Mouse (Mus musculus) Muller cell, postnatal 12 days (primary cell): ENCODE results near the gene Cyp2u1.

ENCODE experiments used
- DNase-seq: peaks from one replicate; pipeline ENCODE4 v3.0.0-alpha.2; 2015; ENCODE audit errors: inconsistent ontology term

The Cyp2u1 gene

DNA sequence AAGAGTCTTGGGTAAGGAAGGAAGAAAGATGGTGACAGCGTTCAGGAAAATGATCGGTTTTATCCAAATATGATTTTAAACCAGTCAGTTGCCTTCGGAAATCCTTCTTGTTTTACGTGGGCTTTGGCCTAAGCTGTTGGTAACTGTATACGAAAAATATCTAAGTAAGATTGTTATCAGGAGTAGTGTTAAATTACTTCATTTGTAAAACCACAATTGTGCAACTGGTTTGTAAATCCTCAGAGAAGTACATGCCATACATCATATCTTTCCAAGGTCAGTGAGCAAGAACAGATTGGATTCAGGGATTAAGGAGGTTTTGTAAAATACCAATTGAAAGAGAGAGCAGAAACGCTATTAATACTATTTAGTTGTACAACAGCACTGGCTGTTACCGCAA lies 3.2 kb upstream of the Cyp2u1 start:
- DNase-seq: no peak

DNA sequence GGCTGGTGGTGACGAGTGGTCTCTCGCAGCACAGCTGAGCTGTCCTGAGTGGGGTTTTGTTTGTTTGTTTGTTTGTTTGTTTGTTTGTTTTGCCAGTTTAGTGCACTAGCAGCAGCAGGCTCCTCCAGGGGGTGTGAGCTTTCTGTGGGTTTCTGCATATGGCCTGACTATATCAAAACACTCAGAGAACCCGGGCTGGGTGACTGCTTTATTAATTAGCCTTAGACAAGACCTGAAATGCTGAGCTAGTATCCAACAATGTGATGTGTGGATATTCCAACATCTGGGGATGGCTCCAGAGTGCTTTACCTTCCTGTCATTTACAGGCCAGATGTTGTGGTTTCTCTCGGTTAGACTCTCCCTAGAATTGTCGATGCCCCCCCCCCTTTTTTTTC lies 290 bp upstream of the Cyp2u1 start:
- no peak for DNase-seq

DNA sequence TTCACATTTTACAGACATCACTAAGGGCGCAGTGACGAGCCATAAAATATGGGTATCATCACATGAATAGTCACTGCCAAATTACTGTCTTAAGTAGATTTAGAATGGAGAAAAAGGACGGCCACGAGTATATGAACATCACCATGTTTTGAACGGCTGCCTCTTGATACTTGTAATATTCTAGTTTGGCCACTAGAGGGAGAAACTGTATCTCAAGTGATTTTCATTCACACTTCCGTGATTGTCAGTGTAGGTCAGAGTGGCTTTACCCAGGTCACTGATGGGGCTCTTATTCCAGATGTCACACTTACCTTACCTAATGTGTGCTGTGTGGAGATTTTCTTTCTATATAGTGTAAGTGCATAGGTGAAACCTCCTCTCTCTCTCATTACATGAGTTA lies 3.1 kb downstream of the Cyp2u1 start:
- peak; percentile 40 for DNase-seq

DNA sequence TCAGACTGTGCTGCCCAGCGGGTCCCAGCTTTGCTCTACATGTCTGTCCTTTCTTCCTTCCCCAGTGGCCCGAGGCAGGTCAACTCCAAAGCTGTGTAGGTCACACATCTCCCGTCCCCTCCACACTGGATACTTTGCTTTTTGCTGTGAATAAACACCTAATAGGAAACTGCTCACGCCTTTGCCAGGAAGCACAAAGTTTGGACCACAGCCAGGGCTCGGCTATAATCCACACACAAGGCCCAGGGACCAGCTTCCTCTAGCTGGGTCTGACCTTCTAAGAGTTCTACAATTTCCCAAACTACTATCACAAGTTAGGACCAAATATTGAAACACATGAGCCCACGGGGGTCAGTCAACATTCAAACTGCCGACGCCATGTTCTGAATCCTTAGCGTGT lies 3.9 kb downstream of the Cyp2u1 start:
- no peak for DNase-seq

DNA sequence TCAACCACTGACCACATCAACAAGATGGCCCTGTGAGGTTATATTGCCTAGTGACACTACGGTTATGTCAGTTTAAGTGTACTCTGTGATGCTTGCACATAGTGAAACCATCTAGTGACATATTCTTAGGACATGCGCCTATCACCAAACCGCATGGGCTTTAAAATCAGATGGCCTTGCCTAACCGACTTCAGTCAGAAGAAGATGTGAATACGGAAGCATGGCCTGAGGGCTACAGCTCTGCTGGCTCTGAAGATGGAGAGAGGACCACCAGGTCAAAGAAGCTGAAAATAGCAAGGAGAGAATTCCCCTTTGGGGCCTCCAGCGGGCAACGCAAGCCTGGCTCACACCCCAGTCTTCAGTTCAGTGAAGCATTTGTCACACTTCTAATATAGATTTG lies 6.1 kb downstream of the Cyp2u1 start:
- no peak for DNase-seq

DNA sequence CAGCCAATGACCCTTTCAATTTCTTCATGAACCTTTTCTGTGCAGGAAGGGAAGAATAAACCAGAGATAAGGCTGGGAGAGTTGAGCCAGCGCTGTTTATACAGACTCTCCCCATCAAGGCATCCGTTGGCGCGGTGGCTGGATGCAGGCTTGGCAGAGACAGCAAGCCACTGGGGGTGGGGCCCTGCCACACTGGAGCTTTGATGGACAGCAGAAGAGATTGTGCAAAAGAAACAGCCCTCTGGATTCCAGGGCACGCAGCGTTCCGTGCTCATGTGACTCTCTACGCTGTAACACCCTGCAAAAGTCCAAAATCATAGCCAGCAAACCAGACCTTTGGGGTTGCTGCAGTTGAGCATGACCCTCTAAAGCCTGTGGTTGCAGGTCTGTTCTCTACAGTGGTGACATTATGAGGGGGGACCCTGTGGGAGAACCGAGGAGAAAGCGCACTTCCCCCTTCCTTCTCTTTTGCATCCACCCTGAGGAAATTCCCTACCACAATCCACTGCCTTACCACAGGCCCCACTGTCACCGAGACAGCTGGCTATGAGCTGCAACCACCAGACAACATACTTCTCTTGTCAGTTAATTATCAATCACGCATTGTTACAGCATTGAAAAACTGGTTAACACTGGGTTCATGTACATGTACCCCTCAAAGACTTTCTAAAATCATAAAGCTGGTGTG lies 7.4 kb downstream of the Cyp2u1 start:
- no peak for DNase-seq

DNA sequence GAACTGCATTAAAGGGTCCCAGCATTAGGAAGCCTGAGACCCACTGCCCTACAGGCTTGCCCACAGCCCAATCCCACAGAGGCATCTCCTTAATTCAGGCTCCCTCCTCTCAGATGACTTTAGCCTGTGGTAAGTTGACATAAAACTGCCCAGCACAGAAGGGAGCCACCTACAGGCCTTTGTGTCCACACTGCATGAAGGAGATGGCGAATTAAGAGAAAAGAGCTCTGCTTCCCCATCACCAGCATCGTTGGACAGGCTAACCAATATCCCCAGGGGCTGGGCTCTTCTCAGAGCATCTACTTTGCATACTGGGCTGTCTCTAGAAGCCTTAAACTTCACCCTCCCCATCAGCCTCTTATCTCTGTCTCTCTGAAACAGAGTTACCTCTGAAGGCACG lies 8.5 kb downstream of the Cyp2u1 start:
- no peak for DNase-seq

DNA sequence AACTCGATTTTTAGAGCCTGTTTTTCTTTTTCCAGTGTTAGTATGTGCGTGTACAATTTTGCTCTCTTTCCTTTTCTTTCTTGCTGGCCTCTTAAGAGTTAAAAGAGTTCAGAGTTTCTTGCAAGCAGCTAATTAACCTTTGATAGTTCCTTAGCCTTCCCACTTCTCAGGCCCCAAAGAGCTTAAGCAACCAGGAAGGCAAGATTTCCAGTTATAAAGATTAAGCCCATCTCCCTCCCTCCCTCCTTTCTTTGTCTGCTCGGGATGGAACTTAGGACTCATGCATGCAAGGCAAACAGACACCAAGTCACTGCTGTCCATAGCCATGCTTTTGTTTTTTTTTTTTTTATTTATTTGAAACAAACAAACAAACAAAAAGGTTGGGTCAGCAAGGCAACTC lies 10.1 kb downstream of the Cyp2u1 start:
- no peak for DNase-seq

DNA sequence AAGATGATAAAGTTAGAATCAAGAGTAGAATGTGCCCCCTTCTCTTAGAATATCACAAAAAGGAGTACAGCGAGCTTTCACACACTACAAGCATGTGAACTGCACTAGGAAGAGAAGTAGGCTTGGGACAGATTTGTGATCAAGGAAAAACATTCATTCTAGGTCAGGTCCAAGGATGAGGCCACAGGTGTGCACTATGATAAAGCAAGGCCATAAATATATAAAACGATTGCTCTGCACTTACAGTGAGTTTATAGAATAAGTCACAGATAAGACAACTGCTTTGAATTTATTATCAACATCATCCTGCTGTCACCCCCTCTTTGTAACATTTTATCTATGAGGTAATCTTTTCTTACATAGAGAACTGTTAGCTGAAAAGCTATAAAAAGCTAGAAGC lies 10.7 kb downstream of the Cyp2u1 start:
- no peak for DNase-seq

DNA sequence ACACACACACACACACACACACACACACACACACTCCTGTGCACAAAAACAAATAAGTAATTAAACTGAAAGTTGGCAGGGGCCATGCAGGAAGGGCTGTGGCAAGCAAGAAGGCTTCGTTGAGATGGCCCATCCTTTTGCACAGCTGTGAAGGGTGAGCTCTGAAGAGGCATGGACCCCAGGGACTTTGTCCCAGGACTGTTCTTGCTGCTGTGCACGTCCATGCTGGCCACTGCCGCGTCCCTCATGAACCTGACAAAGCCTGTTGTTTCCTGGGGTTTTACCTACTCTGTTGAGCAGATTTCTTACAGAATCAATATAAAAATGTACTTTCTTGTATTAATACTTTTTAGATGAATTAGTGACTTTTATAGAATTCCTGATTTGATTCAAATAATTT lies 11.1 kb downstream of the Cyp2u1 start:
- DNase-seq: no peak

DNA sequence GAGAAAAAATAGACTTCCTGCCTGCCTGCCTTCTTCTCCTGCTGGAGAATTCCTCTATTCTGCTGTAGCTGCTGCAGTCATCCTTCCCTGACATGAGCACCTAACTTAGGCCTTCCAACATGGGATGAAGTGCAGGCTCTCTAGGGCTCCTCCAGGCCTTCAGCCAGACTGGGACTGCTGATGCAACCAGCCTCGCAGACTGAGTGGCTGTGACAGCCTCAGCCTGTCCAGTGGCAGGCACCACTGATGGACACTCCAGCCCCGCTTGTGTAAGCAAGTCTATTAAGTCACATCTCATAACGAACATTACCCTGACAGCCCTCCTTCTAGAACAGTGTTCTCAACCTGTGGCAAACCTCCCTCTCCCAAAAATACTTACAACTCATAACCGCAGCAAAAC lies 28.9 kb downstream of the Cyp2u1 start:
- no peak for DNase-seq

DNA sequence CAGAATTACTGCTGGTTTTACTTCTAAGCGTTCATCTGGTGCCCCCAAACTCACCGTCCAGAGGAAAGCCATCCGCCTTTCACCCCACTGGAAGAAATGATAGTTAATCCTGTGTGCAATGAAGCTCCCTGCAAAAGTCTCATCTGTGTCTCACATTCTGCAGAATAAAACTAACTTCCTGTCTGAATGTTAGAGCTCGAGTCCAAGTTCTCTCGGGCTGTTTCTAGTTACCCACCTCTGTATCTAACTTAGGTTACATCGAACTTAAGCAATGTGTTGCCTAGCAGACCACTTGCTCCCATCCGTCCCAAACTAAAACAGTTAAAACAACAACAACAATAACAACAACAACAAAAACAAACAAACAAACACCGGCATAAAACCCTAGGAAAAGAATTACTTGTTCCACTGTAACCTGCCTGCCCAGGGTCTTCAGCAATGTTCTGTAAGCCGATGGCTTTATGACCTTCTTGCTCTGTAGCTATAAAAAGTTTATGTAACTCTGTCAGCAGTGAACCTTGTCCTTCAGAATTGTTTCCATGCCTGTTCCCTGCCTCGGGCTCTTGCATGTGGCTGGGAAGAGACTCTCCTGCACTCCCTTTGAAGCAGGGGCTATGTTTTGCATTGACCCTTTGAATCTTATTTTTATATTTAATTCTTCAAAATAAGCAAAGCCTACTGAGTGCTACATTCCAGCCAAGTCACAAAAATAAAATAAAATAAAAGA lies 30.5 kb downstream of the Cyp2u1 start:
- DNase-seq: no peak

DNA sequence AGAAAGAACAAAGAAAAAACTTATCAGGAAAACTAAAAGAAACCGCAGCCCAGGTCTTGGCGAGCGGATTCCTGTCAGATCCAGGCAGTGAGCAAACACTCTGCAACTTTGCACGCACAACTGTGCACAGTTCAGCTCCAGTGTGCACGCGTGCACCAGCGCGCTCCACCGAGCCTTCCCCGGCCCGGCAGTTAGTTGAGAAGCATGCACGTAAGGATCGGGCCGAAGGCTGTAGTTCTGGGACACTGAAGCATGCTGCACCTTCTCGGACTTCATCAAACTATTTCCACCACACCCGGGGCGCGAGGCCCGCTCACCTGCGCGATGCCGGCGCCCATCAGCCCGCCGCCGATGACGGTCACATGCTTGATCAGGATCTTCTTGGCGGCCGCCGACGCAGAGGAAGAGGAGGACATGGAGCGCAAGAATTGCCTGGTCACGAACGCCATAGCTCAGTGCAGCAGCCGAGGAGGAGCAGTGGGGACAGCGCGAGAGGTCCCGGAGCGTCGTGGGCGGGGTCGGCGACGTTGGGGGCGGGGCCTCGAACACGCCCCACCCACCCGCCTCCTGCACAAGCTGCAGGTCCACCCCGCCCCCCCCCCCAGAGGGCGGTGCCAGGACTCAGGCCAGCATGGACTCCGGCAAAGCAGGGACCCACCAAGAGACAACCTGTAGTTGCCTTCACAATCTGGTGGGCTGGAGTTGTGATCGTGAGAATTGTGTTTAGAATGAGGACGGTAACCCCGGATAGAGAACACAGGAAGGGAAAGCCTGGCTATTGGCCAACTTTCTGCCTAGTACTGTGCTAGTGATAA lies 31.3 kb downstream of the Cyp2u1 start, which contains the start of gene Hadh:
Hadh (minus strand) TSS at position 543 of the 815 bp plus-strand sequence.
- DNase-seq: peak; percentile 94

DNA sequence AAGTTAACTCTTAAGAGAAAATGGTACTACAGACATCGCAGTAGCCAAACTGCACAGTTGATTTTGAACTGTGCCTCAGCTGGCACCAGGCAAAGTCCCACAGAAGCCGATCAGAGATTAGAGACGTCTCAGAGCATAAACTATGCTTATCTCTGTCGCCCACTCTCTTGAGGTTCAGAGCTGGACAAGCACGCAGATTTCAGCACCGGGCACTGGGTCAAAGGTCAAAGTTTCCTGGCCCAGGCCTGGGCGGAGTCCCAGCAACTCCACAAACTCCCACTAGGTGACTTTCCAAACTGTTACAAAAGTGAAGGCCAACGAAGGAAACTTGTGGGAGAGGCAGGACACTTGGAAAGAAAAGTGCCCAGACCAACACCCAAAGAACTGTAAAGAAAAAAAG lies 31.9 kb downstream of the Cyp2u1 start:
- peak; percentile 55 for DNase-seq

DNA sequence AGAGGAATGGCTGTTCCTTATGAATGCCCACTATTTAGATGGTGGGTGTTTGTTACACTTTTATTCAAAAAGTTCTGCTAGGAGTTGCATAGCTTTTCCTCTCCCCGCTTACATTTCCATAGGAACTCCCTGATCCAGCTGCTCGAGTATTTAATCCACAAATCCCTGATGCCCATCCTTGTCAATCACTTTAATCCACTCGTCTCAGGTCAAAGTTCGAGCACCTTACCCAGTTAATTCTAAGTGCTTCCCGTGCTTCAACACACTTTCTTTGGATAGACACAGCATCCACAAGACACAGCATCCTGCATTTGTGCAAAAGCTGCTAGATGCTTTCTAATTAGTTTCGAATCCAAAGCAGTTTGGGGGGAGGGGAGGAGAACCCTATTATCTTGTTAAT lies 32.6 kb downstream of the Cyp2u1 start:
- DNase-seq: no peak

DNA sequence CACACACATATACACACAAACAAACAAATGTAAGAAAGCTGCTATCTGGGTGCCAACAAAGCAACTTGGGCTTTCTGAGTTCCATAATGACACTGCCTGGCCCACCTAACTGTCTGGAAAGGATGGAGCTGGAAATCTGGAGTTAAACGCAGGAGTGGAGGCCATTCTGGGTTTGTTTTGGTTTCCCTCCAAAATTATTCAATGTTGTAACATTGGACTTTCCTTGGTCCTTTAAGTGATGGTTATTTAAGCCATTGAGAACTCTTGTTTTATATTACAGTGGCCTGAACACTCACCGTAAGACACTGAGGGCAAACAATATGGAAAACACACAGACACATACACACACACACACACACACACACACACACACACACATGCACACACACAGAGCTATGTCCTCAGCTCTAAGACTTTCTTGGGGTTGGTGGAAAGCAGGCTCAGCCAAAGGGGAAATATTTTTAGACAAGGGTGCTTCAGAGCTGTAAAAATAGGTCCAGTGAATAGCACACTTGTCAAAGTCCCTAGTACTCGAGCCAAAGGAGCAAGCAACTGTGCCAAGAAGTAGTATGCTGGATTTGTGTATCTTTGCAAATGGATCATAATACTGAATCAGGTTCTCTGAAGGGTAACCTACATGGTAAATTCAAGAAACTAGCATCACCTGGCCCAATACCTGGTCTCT lies 36.5 kb downstream of the Cyp2u1 start:
- DNase-seq: no peak

DNA sequence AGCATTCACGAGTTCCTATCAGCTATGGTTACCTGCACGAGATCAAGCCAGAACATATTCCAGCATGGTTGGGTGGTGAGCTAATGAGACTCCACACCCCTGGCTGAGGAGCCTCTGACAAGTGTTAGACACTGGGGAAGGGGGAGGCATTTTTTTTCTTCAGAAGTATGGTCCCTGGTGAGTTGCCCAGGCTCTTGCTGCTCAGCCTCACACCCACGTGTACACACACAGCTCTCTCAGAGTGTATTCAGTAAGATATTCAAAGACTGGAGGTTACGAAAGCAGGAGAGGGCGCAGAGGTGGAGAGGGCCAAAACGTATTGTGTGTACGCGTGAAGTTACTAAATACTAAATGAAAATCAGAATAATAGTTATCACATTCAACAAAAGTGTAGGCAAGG lies 37.5 kb downstream of the Cyp2u1 start:
- no peak for DNase-seq

DNA sequence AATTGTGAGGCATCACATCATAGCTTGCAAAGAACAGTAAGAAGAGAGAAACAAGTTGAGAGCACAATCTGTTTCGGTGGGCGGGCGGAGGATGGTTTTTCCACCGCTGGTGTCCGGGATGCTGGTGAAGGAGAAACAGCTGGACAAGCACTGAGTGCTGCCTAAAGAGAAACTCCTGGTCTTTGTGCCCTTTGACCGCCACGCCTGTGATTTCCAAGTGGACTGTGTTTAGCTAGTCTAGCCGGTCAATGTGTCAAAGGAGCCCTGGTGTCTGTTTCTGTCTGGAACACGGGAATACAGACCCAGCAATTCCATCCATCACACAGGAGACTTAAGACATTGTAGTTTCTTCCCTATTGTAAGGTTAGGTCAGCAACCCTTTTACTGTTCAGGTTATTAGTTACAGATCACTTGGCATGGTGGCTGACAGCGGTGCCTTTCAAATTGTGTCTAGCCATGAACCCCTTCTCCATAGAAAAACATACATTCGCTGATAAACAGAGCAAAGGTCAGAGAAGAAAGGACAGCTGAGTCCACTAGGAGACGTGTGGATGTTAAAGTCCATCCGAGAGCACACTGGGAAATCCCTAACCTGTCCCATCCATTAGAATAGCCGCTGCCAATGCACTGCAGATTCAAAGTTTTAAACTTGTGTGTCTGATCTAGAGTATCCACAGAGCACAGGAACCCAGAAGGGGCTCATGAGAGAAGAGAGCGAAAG lies 39.1 kb downstream of the Cyp2u1 start:
- DNase-seq: no peak

DNA sequence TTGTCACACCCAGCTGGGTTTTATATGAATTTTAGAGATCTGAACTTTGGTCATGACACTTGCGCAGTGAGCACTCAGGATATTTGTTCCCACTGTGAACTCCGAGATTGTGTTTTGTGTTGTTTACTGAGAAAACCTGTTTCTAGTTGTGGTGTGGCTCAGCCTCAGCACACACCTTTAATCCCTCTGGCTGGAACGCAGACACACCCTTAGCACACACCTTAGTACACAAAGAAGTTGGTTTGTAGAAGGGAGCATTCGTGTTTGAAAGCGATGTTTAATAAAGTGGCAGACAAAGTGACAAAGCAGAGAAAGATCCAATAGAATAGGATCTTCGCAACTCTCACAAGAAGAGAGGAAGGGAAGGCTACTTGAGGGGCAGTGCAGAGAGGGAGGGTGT lies 42.6 kb downstream of the Cyp2u1 start:
- DNase-seq: no peak

DNA sequence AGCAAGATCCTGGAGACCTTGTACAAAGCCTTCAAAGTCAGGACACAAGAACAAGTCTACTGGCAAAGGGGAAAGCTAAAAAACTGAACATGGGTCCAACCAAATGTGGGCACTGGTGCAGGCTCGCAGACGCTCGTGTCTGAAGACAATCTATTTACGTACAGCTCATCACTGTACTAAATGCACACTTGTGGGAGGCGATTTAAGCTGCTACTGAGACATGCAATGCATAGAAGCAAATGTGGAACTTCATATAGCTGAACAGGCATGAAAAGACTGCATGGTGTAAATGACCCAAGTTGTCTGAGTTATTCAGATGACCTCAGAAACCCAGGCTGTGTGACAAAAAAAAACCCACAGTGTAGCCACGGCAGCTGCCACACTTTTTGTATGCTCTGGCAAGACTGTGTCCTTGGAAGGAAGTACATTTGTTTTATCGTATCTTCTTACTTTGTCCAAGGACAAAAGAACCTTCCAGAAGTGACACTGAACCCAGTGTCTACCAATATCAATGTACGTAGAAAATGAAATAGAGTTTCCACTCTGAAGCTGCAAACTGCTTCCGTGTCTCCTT lies 43.5 kb downstream of the Cyp2u1 start:
- no peak for DNase-seq

DNA sequence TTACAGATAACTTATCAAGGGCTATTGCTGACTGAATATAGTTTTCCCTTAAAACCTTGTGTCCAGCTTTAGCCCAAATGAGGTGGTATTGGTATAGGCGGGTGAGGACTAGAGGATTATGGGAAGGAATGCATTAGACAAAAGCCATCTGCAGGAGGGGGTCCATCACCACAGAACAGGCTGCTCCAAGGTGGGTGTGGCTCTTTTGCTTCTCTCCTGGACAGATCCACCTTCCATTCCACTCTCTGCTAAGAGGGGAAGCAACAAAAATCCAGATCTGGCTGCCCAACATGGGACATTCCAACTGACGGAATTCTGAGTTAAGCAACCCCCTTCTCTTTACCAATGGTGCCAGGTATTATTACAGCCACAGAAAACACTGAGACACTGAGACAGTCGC lies 44.1 kb downstream of the Cyp2u1 start:
- DNase-seq: no peak
